Mouse (Mus musculus) kidney, postnatal 10 days (tissue): ENCODE measurements at regions not wholly inside any gene's neighbourhood (a gene's known extent, or its start where the extent isn't known, plus 50 kb on each side); places are given as distances from the start of the nearest gene placed in this dataset.
A peak's percentile ranks its signal among the peaks of the same experiment; 100 is the strongest.

Source experiments
- DNase-seq: peaks from one replicate; pipeline ENCODE4 v3.0.0; 2021; ENCODE audit warnings: mixed read lengths

DNA sequence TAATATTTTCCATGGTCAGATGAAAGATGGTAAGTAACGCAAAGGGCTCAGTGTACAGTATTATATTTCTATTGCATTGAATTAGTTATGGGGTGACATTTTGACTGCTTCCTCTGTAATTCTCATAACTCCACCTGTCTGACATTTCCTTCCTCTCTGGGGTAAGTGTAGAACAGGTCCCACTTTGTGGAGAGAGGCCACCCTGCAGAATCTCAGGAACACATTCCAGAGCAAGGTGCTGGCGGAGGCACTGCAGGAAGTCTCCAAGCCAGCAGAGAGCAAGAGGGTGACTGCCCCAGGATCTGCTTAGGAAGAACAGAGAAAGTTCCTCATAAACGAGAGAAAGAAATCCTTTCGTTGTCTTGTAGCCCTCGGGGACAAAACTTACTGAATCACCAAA is 95.4 kb upstream of the Hes1 start:
- DNase-seq, result peak; percentile 36

- DNase-seq, result peak; percentile 34
Observed at GRCm38 (mm10) chr16:29972741-29973141, 91.4 kb upstream of the Hes1 start.

- peak; percentile 70 for DNase-seq
Observed at GRCm38 (mm10) chr16:29973250-29973649, 90.9 kb upstream of the Hes1 start.

DNA sequence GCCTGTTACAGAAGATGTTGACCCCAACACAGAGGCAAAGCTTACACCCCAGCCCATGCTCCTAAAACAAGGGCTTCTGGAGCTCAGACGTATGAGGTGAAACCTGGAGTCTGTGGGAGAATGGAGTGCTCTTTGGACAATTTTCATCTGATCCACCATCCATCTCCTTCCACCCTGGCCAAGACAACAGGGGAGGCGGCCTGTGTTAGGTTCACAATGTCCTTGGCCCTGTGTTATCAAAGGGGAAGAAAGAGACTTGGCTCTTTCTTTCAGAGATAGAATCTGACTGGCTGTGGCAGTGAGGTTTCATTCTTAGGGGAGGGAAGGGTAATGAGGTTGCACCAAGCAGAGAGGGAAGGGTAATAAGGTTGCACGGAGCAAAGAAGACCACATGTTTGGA is 88.4 kb upstream of the Hes1 start:
- DNase-seq, result no peak

GRCm38 (mm10) chr16:29977011-29977410 is 87.2 kb upstream of the Hes1 start:
- DNase-seq, result no peak

DNA sequence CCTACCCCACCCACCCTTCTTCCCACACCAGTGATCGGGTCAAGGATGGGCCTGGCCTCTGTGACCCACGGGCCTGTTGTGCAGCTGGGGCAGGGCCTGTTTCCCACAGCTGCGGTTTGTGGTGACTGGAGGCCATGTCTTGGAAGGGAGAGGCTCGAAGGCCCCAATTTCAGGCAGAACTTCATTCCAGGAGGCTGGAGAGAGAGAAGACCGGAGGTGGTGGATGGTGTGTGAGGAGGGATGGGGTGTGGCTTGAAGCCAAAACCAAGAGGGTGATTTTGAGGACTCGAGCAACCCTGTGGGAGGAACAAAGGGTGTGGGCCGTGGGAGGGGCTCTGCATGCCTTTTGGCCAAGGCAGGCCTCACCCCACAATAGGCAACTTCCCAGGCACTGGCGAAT is 86.5 kb upstream of the Hes1 start:
- DNase-seq, result no peak

GRCm38 (mm10) chr16:29979066-29979465 is 85.1 kb upstream of the Hes1 start:
- no peak for DNase-seq

- no peak for DNase-seq
Observed at GRCm38 (mm10) chr16:29981543-29981942, 82.6 kb upstream of the Hes1 start.

- no peak for DNase-seq
Observed at GRCm38 (mm10) chr16:29982224-29982785, 81.9 kb upstream of the Hes1 start.

GRCm38 (mm10) chr16:29983161-29983560 is 81.0 kb upstream of the Hes1 start:
- no peak for DNase-seq

DNA sequence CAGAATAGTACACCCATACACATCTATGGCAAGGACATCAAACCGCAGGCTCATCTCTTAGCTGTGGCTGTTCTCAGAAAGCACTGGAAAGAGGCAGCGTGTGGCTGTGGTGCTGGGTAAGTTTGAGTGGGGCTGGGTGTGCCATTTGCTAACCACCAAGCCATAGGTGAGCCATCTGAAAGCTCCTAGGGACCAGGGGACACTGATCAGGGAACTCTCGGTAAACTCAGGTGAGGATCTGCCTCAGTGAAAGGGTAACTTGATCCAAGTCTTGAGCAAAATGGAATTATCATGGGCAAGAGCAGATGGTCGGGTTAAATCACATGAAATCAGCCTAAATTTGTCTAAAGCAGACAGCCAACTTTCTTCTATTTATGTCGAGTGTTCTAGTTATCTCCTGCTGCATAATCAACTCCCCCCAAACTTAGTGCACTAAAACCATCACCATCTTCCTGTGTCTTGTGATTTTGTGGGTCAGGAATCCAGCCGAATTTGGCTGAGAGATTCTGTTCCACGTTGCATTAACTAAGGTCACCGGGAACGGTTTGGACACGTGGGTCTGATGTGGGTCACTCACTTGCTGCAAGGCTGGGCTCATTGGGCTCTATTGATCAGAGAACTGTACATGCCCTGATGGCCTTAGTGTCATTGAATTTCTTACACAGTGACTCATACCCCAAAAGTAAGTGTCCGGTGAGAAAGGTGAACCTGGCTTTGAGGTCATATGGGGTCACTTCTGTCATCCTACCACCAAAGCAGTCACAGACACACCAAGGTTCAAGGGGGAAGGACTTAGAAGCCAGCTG is 78.9 kb upstream of the Hes1 start:
- DNase-seq, result no peak

DNA sequence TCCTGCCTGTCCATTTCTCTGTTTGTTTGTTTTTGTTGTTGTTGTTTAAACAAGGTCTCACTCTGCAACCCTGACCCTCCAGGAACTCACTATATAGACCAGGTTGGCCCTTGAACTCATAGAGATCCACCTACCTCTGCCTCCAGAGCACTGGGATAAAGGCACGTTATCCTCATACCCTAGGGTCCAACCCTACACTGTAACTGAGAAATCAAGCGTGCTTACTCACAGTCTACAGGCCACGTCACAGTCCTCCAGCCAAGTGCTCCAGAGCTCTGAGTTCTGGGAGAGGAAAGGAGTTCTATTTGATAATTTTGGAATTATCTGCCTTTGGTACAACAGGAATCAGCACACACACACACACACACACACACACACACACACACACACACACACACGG is 76.6 kb upstream of the Hes1 start:
- no peak for DNase-seq

DNA sequence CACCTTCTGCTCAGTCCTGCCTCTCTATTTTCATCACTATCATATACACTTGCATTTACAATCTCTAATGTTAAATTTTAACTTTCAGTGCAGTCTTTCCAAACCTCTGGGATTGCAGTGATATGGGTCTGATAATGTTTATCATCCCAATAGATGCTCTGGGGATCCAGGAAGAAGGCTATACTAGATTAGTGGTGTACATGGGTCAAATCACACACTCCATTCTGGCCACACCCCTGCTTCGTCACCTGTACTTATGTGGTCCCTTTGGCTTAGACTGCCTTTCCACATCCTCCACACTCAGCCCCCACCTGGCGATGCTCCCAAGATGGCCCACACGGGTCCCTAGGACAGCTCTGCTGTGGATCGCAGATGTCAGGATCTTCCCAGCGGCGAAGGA is 76.2 kb upstream of the Hes1 start:
- no peak for DNase-seq

- no peak for DNase-seq
Observed at GRCm38 (mm10) chr16:29989308-29989707, 74.9 kb upstream of the Hes1 start.

- no peak for DNase-seq
Observed at GRCm38 (mm10) chr16:29990393-29990792, 73.8 kb upstream of the Hes1 start.

DNA sequence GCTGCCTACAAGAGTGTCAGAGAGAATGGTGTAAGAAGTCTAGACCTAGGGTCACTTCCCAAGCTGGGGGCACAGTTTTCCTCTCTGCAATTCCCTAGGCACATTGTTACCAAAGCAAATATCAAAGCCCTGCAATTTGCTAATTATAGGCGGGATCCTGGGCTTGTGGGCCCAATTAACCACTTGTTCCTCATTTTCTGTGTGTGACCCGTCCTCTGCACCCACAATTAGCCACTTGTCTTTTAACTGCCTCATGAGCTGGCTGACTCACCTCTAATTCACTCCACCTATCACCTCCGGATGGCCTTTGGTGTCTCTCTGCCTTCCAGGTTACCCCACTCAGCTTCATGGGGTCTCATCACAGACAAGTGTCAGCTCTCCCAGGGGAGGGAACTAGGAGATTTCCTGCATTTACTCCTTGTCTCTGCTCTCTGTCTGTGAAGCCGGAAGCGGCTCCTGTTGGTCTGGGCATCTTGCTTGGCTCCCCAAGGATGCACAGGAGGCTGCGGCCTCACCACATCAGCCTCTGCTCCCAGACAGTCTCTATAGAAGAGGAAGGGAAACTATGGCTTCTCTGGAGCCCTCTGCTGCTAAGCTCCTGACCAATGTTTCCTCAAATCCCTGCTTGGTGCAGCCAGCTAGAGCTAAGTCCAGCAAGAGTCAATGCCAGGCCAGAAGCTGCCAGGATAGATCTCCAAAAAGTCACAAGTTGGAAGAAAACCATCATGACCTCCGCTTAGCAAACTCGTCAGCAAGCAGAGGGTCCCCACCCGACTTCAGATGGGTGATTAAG is 73.2 kb upstream of the Hes1 start:
- DNase-seq, result no peak

DNA sequence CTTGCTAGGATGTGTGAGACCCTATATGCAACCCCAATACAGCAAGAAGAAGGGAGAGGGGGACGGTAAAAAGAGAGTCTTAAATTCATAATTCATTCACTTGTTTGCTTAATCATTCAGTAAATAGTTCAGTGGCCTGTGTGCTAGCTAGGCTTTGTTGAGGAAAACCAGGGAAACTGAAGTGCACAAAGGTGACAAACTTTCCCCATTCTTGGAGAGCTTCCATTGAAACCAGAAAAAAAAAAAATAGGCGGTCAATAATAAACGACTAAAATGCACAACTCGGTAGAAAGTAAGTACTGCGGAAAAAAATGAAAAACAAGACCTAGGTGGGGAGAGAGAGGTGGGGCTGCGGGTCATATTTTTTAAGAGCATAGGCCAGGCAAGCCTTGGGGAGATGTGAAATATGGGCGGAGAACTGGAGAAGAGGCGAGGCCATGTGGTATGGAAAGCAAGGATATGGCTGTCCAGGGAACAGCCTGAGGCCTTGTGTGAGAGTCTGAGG is 72.3 kb upstream of the Hes1 start:
- DNase-seq, result no peak

GRCm38 (mm10) chr16:29993111-29993510 is 71.1 kb upstream of the Hes1 start:
- no peak for DNase-seq

GRCm38 (mm10) chr16:29993535-29993934 is 70.6 kb upstream of the Hes1 start:
- DNase-seq, result no peak

DNA sequence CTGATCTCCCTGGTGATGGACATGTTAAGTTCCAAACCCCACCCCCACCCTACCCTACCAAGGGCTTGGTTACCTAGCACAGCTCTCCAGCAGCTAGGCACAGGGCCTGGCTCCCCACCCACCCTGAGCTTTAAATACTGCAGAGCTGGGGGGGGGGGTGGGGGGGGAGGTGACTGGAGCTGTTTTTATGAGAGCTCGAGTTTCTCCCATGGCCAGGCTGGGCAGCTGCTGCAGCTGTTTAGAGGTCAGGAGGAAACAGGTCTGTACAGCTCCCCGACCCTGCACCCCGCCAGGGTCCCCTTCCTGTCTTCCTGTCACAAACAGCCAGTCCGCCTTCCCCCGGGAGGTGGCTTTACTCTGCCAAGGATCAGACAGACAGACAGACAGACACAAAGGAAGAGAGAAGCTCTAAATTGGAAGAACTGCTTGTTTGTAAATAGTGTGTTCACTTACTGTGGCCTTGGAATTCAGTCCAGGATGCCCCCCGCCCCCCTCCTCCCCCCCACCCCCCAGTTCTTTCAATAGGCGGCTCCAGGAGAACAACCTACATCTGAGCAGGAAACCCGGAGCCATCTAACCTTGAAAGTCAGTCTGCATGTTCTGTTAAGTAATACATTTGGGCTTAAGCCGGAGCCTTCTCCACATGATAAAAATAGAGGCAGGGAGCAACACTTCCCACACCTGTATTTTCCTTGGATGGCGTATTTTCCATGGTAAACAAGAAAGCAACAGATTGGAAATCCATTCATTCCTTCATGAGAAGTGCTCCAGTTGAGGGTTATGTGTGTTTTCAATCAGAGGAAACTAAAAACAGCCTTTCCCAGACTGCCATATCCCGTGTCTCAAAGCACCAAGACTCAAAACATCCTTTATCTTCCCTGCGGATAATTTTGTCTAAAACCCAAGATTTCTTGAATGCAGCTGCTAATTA is 67.8 kb upstream of the Hes1 start:
- peak; percentile 68 for DNase-seq

GRCm38 (mm10) chr16:30000166-30000565 is 64.0 kb upstream of the Hes1 start:
- no peak for DNase-seq

DNA sequence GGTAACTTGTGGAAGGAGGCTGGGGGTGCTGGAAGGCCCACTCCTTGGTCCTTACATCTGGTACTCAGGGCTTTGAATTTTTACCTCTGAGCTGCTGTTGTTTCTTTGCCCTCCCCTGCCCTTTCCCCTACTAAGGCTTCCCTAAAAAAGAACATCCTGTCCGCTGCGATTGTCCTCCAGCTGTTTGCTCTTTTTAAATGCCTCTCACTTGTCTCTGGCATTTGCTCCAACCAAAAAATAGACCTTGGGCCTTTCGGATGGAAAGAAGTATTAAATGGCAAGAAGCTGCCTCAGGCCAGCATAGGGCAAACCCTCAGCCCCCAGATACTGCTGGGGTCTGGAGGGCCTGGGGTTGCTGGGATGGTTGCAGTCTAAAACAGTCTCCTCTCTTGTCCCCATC is 59.1 kb upstream of the Hes1 start:
- DNase-seq, result no peak

GRCm38 (mm10) chr16:30006826-30007225 is 57.4 kb upstream of the Hes1 start:
- DNase-seq, result no peak
